Mouse (Mus musculus) kidney, postnatal 14 days (tissue): ENCODE measurements at regions not wholly inside any gene's neighbourhood (a gene's known extent, or its start where the extent isn't known, plus 50 kb on each side); places are given as distances from the start of the nearest gene placed in this dataset.

Source experiments
- DNase-seq: peaks from one replicate; pipeline ENCODE4 v3.0.0; 2022; ENCODE audit warnings: mixed read lengths

- no peak for DNase-seq
Observed at GRCm38 (mm10) chr7:136056876-136057484, 340.8 kb upstream of the Mki67 start.

GRCm38 (mm10) chr7:136058319-136058718, 342.2 kb upstream of the Mki67 start:
- DNase-seq, result no peak

GRCm38 (mm10) chr7:136058751-136059681, 342.9 kb upstream of the Mki67 start:
- no peak for DNase-seq

GRCm38 (mm10) chr7:136059896-136060295, 343.7 kb upstream of the Mki67 start:
- no peak for DNase-seq

GRCm38 (mm10) chr7:136060339-136061073, 344.3 kb upstream of the Mki67 start:
- peak; percentile 78 for DNase-seq

GRCm38 (mm10) chr7:136062658-136063057, 346.5 kb upstream of the Mki67 start:
- no peak for DNase-seq

- DNase-seq, result no peak
Observed at GRCm38 (mm10) chr7:136065038-136065678, 349.0 kb upstream of the Mki67 start.

- no peak for DNase-seq
Observed at GRCm38 (mm10) chr7:136065679-136066055, 349.5 kb upstream of the Mki67 start.

- peak; percentile 48 for DNase-seq
Observed at GRCm38 (mm10) chr7:136070881-136071280, 354.7 kb upstream of the Mki67 start.

- peak; percentile 50 for DNase-seq
Observed at GRCm38 (mm10) chr7:136071331-136071730, 355.2 kb upstream of the Mki67 start.

- no peak for DNase-seq
Observed at GRCm38 (mm10) chr7:136073265-136073799, 357.2 kb upstream of the Mki67 start.

- DNase-seq, result no peak
Observed at GRCm38 (mm10) chr7:136074043-136074442, 357.9 kb upstream of the Mki67 start.

- DNase-seq, result no peak
Observed at GRCm38 (mm10) chr7:136081534-136082252, 365.5 kb upstream of the Mki67 start.

- DNase-seq, result no peak
Observed at GRCm38 (mm10) chr7:136082253-136082867, 366.2 kb upstream of the Mki67 start.

GRCm38 (mm10) chr7:136083005-136083404, 366.8 kb upstream of the Mki67 start:
- DNase-seq, result no peak

- DNase-seq, result no peak
Observed at GRCm38 (mm10) chr7:136083571-136084342, 367.6 kb upstream of the Mki67 start.

- DNase-seq, result no peak
Observed at GRCm38 (mm10) chr7:136088785-136089184, 372.6 kb upstream of the Mki67 start.

GRCm38 (mm10) chr7:136094681-136095360, 378.7 kb upstream of the Mki67 start:
- DNase-seq, result no peak

- DNase-seq, result no peak
Observed at GRCm38 (mm10) chr7:136104021-136104420, 387.9 kb upstream of the Mki67 start.

GRCm38 (mm10) chr7:136112163-136112562, 396.0 kb upstream of the Mki67 start:
- DNase-seq, result no peak
